Mouse (Mus musculus) frontal cortex, postnatal 25 days (tissue): ENCODE results near the gene Kcnk10.

ENCODE experiments used
- DNase-seq, 2 experiments: peaks; one replicate each; pipeline ENCODE4 v3.0.0; 2022; ENCODE audit warnings: low spot score in 2 of 2

Kcnk10 gene

DNA sequence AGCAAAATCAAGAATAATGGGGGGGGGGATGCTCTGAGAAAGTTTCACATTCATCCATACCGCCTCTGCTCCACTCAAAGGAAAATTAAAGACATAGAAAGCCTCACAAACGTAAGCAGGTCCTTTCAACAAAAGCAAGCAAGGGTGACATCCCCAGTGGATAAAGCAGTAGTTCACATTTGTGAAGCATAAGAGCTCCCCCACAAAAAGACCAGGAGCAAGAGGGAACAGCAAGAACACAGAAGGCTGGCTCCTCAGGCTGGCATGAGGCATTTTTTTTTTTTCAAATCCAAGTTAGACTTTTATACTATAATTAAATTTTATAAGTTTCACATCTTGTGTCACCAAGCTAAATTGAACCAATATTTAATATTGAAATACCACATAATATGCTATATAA, 168.5 kb downstream of the Kcnk10 start:
- DNase-seq: no peak

DNA sequence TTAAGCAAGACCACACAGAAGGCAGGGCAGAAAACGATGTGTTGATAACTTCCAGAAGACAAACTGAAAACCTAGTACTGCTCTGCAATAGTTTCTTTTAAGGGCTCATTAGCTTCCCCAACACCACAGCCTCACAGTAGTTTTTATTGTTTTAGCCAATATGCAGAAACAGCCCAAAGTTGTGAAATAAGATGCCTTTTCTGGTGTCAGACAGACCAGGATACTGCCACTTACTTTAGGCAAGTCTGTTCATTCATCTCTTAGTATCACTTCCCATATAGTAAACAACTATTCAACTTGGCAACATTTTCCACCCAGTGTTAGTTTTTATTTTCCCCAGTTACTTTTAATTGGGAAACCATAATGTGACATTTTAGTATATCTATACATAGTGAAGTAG, 171.5 kb downstream of the Kcnk10 start:
- no peak for DNase-seq

DNA sequence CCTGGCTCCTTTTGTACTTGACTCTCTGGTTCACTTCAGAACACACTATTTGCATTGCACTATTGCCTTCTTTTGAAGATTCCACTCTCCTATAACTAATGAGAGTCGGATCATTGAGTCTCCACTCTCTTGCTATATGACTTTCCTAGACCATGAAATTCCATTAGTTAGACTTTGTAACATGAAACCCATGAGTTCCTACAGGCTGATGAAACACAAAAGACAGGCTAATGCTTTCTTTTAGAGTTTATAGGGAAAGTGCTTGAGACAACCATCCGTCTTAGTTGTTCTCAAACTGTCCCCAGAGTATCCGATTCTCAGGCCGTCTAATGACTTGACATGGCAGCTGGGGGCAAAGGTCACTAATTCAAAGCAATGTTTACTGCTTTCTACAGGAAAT, 172.0 kb downstream of the Kcnk10 start:
- no peak for DNase-seq

DNA sequence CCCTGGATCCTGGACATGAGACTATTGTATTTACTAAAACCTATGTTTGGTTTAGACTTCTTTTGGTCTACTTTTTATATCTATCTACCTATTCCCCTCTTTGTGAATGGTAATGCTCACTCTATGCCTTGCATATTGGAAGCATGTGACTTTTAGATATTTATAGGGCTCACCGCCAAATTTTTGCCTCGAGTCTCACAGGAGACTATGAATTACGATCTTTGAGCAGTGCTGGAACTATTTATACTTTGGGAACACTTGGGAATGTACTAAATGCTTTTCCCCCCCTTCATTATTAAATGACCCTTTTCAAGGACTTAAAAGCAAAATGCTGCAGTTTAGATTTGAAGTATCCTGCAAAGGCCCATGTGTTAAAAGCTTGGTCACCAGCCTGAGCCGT, 181.5 kb downstream of the Kcnk10 start:
- no peak for DNase-seq

- DNase-seq: no peak
Measured at GRCm38 (mm10) chr12:98394115-98394514, 184.0 kb downstream of the Kcnk10 start.

DNA sequence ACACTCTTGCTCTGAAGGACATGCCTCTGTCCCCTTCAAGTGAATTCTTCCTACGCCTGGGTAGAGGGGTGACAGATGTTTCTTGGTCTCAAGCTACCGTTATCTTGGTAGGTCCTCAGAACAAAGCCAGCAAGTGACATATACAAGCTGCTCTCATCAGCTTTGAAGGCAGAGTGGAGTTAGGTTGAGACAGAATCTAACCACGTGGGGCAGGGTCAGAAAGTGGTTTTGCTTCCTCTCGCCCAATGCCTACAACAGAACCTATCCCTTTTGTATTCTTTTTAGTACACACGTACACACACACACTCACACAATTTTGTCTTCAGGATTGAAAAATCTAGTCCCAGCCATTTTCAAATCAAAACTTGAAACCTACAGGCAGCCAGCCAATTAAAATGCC, 186.8 kb downstream of the Kcnk10 start:
- no peak for DNase-seq

DNA sequence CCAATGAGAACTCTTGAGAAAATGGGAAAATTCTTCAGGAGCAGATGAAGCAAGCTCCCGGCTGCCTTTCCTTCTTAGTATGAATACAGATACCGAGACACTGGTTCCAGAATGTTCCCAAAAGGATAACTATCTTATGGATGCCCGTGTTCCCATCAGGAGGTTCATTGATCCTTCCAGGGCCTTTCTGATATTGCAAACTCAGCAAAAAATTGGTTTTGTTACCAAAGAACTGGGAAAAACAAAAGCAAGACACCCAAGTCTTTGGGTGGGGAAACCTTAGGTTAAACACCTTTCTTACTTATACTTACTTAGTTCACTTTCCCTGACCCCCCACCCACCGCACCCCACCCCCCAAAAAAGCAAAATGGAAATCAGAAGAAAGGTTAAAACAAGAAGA, 188.5 kb downstream of the Kcnk10 start:
- no peak for DNase-seq
